Mouse (Mus musculus) hindbrain, embryonic 16.5 days (tissue): ENCODE measurements around the gene Exoc6. TPM values are rescaled to one million over a fixed set of nuclear protein-coding genes. Genes with fewer than 3 reads are reported as not detected.
"Not testable (repeated sequence)": the region's sequence is repeated elsewhere in the genome, so short reads cannot be mapped to it uniquely, and the experiment has no call there.

Source experiments
- ATAC-seq: fragments of 200-750 bp; cut with Nextera tagmentation; 2 replicates; pipeline ENCODE4 v1.8.0; 2017; ENCODE audit warnings: moderate TSS enrichment, moderate library complexity
- H3K27ac ChIP-seq: fragments of 300-500 bp; sonication (generic); 2 replicates; pipeline ENCODE4 v1.5.1; 2014; ENCODE audit warnings: low read depth, mild to moderate bottlenecking, control low read depth, low read length, moderate library complexity
- H3K27me3 ChIP-seq: fragments of 300-500 bp; sonication (generic); replicated peaks from 2 replicates; pipeline ENCODE4 v1.6.1; 2014; ENCODE audit warnings: low read length; ENCODE audit not compliant: control insufficient read depth, insufficient read depth
- H3K36me3 ChIP-seq: fragments of 300-500 bp; sonication (generic); 2 replicates; pipeline ENCODE4 v1.6.1; 2014; ENCODE audit warnings: mild to moderate bottlenecking, low read length, moderate library complexity, mixed read lengths; ENCODE audit not compliant: control insufficient read depth, insufficient read depth
- H3K4me1 ChIP-seq: fragments of 300-500 bp; sonication (generic); 2 replicates; pipeline ENCODE4 v1.6.1; 2014; ENCODE audit warnings: low read depth, low read length; ENCODE audit not compliant: control insufficient read depth, insufficient read depth
- H3K4me2 ChIP-seq: fragments of 300-500 bp; sonication (generic); 2 replicates; pipeline ENCODE4 v1.6.1; 2014; ENCODE audit warnings: mild to moderate bottlenecking, low read length, control low read depth, moderate library complexity
- H3K4me3 ChIP-seq: fragments of 300-500 bp; sonication (generic); 2 replicates; pipeline ENCODE4 v1.5.1; 2014; ENCODE audit warnings: mild to moderate bottlenecking, low read length, control low read depth, moderate library complexity
- H3K9ac ChIP-seq: fragments of 300-500 bp; sonication (generic); 2 replicates; pipeline ENCODE4 v1.6.1; 2014; ENCODE audit warnings: low read depth, mild to moderate bottlenecking, control low read depth, low read length, moderate library complexity
- H3K9me3 ChIP-seq: fragments of 300-500 bp; sonication (generic); 2 replicates; pipeline ENCODE4 v1.6.1; 2014; ENCODE audit warnings: mild to moderate bottlenecking, low read length, moderate library complexity; ENCODE audit not compliant: control insufficient read depth
- WGBS: fragments of 180-500 bp; shearing (Covaris S2); extraction: QIAGEN DNeasy Blood & Tissue Kit; methylation state at CpG from one replicate; pipeline ENCODE4 v1.1.7; 2014; 5-methylcytosine and 5-hydroxymethylcytosine counted together
- polyA plus RNA-seq: library from polyadenylated mRNA; unstranded; fragments of >200 nt; fragmentation: Nextera tagmentation; extraction: Ambion mirVana; gene quantifications from 2 replicates; pipeline ENCODE4 v1.2.1, GENCODE M21; 2015

The Exoc6 gene
- polyA plus RNA-seq, 1 experiment from 2014 or later: 21.7 TPM

DNA sequence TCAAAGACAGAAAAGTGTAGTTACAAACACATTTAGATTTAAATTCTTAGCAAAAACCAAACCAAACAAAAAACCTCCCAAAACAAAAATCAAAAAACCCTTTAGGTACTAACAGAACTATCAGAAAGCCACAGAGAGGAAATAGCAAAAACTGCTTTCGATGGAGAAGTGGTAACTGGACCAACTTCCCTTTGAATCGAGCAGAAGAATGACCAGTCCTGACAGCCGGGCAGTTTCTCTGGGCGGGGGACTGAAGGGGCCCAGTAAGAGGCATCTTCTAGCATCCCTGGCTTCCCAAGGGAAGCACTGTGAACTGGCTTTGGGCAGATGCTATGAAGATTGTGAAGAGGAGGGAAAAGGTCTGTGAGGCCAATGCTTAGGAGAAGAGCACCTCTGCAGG is 3.4 kb upstream of the Exoc6 start:
- no peak for ATAC-seq

DNA sequence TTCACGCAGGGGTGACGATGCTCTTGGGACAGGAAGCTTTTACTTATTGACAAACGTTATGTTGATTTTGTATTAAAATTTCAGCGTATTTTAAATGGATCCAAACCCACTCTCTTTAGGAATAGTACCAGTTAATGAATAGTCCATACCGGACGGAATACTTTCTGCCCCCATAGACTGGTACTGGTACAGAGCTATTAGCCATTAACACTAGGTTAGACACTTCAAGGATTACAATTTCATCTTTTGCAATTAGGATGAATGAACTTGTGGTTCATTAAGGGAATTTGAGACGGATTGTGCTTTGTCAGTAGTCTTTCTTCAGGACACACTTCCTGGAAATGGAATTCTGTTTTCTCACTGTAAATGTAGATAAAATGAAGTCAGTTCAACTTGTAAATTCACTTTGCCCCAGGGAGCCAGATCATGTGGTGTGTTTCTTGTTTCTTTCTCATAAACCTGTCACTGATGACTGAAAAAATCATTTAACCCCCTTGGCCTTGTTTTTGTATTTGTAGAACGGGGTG is 885 bp downstream of the Exoc6 start:
- 16% methylated on average over 8 of the region's 8 CpGs for WGBS
- no peaks in the 10 kb centered on the region for H3K9me3 ChIP-seq
- peak; percentile 37 for ATAC-seq

More for the DNA sequence above, 3.4 kb upstream of the Exoc6 start:
- Histone ChIP-seq H3K36me3 (no peaks in the 10 kb centered on the region), H3K27ac (no peak overlapping the region), H3K4me2 (no peak overlapping the region), H3K4me3 (no peak overlapping the region), H3K9me3 (no peaks in the 10 kb centered on the region), H3K27me3 (peaks cover 5% of the 10 kb centered on the region; the same call in 1 of the 2 replicates), H3K9ac (no peak overlapping the region), H3K4me1 (peaks cover 4% of the 10 kb centered on the region; the same call in 1 of the 2 replicates)
- 79% methylated on average over 4 of the region's 4 CpGs for WGBS

DNA sequence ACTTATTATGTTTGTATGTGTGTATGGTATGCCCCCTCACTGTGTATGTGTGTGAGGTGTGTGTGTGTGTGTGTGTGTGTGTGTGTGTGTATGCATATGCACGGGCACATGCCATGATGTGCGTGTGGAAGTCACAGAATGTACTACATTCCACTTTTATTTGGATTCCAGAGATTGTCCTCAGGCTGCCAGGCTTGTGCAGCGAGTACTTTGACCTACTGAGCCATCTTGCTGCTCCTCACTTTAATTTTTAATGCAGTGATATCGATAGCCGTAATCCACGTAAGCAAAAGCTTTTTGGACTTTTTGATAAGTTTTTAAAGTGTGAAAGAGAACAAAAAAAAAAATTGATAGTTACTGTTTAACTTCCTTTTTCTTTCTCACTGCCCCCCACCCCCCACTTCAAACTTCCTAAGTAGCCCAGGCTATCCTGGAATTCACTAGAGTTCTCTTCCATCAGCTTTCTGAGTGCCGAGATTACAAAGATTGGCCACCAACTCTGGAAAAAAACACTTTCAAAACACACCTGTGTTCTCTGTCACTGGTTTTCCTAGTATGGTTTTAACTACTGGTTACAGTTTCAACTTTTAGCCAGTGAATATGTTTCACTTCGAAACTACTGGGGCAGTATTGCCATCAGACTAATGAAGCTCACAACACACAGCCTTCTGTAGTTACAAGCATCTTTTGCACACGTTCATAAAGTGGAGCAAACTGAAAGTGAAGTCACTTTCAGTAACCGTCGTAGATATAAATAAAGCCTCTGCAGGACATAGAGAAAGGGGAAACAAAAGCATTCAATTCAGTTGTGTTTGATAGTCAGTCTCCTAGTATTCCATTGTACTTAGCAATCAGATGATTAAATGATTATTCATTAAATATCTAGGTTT is 3.4 kb downstream of the Exoc6 start:
- H3K9ac ChIP-seq: no peak overlapping the region
- H3K4me2 ChIP-seq: no peak overlapping the region
- H3K36me3 ChIP-seq: no peaks in the 10 kb centered on the region
- no peak overlapping the region for H3K4me3 ChIP-seq
- H3K9me3 ChIP-seq: no peaks in the 10 kb centered on the region
- ATAC-seq: no peak
- H3K27ac ChIP-seq: no peak overlapping the region
- H3K27me3 ChIP-seq: peaks cover 3% of the 10 kb centered on the region; the same call in 1 of the 2 replicates
- 84% methylated on average over 11 of the region's 11 CpGs for WGBS
- H3K4me1 ChIP-seq: peaks cover 4% of the 10 kb centered on the region; the same call in 1 of the 2 replicates

More for the DNA sequence above, 885 bp downstream of the Exoc6 start:
- Histone ChIP-seq H3K36me3 (no peaks in the 10 kb centered on the region), H3K4me2 (peak overlapping the region; percentile 76), H3K9ac (peak overlapping the region; percentile 85), H3K4me3 (peak overlapping the region; percentile 80), H3K27me3 (peaks cover 3% of the 10 kb centered on the region; the same call in 1 of the 2 replicates), H3K27ac (no peak overlapping the region), H3K4me1 (peaks cover 4% of the 10 kb centered on the region; the same call in 1 of the 2 replicates)

DNA sequence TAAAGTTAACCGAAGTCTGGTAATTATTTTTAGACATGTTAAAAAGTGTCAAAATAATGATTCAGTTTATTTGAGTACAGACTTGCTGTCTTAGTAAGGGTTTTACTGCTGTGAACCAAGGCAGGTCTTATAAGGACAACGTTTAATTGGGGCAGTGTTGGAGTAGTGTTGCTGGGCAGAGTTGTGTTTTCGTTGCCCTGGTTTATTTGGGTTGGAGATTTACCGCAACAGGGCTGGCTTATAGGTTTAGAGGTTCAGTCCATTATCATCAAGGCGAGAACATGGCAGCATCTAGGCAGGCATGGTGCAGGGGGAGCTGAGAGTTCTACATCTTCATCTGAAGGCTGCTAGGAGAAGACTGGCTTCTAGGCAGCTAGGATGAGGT is 4.0 kb downstream of the Exoc6 start:
- WGBS: 86% methylated on average over 5 of the region's 5 CpGs
- not testable (repeated sequence) for ATAC-seq, H3K9ac ChIP-seq

DNA sequence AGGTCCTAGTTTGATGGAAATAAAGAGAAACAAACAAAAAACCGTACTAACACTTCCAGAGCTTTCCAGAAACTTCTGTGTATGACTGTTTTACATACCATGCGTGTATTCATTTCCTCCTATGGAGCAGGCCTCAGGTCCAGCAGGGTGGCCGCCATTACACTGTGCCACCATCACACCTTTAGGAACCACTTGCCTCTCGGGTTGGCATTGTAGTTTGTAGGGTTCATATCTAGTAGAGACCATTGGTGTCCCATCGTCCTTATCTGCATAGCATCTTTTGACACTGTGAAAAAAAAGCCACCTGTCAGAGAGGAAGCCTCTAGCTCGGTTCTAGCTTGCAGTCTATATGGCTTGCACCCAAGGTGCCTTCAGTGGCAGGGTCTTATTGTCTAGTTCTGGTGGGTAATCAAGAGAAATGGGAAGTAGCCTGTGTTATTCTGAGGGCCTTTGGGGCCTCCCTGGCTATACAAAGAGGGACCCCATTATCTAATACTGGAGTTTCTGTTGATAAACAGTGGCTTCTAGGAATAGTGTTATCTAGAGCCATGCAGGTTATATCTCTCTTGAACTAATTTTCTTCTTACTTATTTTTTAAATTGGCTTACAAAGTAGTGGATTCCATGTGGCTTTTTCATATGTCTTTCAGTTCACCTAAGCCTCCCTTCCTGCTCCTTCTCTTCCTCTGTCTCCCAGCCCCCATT is 5.8 kb downstream of the Exoc6 start:
- WGBS: 88% methylated on average over 6 of the region's 6 CpGs
- ATAC-seq: no peak
- Histone ChIP-seq H3K9me3 (no peaks in the 10 kb centered on the region), H3K27me3 (no peaks in the 10 kb centered on the region), H3K4me2 (no peak overlapping the region), H3K27ac (no peak overlapping the region), H3K9ac (no peak overlapping the region), H3K4me1 (peaks cover 9% of the 10 kb centered on the region), H3K36me3 (no peaks in the 10 kb centered on the region), H3K4me3 (no peak overlapping the region)

More for the DNA sequence above, 4.0 kb downstream of the Exoc6 start:
- H3K27me3 ChIP-seq, H3K4me2 ChIP-seq, H3K4me1 ChIP-seq, H3K9me3 ChIP-seq, H3K36me3 ChIP-seq, H3K4me3 ChIP-seq, H3K27ac ChIP-seq: not testable (repeated sequence)

DNA sequence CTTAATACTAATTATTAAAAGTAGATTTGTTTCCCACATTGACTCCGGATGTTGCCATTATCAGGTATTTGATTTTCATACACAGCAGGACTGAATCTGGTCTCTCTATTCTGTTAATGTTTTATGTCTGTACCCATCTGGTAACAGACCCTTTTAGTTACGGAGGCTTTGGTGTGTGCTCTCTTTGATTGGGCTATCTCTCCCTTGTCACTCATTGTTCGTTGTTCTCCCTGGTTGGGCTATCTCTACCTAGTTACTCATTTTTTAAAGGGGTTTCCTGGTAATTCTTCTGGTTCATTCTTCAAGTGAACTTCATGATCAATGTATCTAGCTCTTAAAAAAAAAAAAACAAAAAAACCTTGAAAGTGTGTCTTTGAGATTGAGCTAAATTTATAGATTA is 7.7 kb downstream of the Exoc6 start:
- WGBS: 73% methylated on average over 3 of the region's 3 CpGs
- no peak for ATAC-seq
- H3K36me3 ChIP-seq: no peaks in the 10 kb centered on the region

DNA sequence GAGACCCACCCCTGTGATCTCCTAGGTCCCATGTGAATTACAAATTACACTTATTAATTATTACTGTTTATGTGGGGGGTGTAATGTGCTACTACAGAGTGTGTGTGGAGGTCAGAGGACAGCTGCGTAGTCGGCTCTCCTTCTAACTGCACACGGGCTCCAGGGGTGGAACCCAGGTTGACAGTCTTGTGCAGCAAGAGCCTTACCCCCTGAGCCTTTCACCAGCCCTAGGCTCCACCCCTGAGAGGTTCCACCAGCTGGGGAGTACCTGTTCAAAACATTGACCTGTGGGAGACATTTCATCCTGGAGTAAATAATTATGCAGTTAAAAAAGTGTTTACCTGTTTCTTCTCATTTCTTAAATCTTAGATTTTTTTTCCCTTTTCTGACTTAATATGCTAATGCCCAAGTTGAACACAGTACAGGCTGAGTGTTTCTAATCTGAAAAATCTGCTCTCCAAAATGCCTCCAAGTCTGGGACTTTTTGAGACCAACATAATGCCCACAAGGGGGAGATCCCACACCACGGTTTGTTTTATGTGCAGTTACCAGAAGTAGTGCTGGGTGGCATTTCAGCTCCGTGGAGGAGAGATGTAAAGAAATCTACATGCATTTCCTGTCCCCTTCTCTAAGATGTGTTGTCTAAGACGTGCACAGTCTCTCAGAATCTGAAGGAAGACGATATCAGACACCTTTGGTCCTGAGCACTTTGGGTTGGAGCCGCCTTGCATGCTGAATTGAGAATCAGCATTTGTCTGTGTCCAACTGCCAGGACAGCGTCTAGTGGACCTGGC is 9.3 kb downstream of the Exoc6 start:
- Histone ChIP-seq H3K4me3 (no peak overlapping the region), H3K4me2 (peak overlapping the region; percentile 41), H3K9ac (peak overlapping the region; percentile 42), H3K27ac (no peak overlapping the region), H3K27me3 (no peaks in the 10 kb centered on the region), H3K9me3 (no peaks in the 10 kb centered on the region), H3K4me1 (peaks cover 5% of the 10 kb centered on the region), H3K36me3 (no peaks in the 10 kb centered on the region)
- peak; percentile 64; the same call in 1 of the 2 replicates for ATAC-seq
- WGBS: 43% methylated on average over 9 of the region's 9 CpGs

More for the DNA sequence above, 7.7 kb downstream of the Exoc6 start:
- H3K9ac ChIP-seq: no peak overlapping the region
- no peaks in the 10 kb centered on the region for H3K9me3 ChIP-seq
- H3K27ac ChIP-seq: no peak overlapping the region
- peaks cover 5% of the 10 kb centered on the region for H3K4me1 ChIP-seq
- H3K27me3 ChIP-seq: no peaks in the 10 kb centered on the region
- H3K4me3 ChIP-seq: no peak overlapping the region
- no peak overlapping the region for H3K4me2 ChIP-seq

DNA sequence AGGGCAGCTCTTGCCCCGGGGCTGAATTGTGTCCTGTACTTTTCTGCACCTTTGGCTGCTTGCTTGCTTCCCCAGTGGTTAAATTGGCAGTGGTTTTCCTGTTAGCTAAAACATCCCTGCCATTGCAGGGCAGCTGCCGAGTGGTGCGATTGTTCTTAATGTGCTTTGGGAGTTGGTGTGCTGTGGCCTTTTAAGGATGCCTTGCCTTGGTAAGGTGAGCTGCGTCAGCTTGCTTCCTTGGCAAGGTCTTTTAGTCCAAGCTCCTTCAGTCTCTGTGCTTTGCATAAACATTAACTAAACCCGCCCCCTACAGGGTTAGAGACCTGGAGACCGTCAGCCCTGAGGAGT is 9.8 kb downstream of the Exoc6 start:
- Histone ChIP-seq H3K4me2 (peak overlapping the region; percentile 41), H3K27me3 (no peaks in the 10 kb centered on the region), H3K9me3 (no peaks in the 10 kb centered on the region), H3K9ac (peak overlapping the region; percentile 42), H3K27ac (no peak overlapping the region), H3K4me1 (peaks cover 5% of the 10 kb centered on the region), H3K4me3 (no peak overlapping the region), H3K36me3 (no peaks in the 10 kb centered on the region)
- ATAC-seq: 0 out of 2 replicates have a peak, but pooled peaks have one; percentile 3
- 26% methylated on average over 6 of the region's 6 CpGs for WGBS
